Mouse (Mus musculus) heart, adult 11 months (tissue): ENCODE data around the gene Lzic.

Source experiments
- DNase-seq: peaks from one replicate; pipeline ENCODE4 v3.0.0; 2022

The Lzic gene

DNA sequence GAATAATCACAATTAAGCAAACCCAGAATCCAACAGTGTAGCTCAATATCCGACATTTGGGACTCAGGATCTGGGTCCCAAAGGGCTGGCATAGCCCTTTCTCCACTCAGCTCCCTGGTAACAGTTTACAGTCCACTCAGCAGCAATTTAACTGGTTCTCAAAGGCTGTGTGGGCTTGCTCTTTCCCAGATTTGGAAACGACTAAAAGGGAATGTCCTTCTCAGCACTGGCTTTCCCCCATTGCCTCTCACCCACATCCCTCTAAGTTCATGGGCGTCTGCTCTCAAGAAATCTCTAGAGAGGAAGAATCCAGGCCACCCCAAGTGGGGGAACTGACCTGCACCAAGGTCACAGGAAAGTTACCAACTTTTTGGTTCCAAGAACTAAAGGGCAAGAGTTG, 463 bp upstream of the Lzic start:
- no peak for DNase-seq

DNA sequence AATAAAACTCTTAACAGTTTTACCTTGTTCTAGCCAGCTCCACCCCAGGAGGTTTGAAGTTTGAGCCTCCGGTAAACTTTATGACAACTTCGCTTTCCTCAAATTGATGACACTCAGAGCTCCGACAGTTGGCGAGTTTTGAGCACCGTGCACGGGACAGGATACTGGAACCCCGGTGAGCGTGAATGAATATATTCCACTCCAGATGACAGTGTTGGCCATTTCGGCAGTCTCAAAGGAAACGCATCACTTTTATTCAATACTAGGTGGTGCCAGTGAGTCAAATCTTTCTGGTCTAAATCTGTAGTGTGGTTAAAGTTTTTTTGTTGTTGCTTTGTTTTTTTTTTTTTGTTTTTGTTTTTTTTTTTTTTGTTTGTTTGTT, 787 bp downstream of the Lzic start:
- no peak for DNase-seq

DNA sequence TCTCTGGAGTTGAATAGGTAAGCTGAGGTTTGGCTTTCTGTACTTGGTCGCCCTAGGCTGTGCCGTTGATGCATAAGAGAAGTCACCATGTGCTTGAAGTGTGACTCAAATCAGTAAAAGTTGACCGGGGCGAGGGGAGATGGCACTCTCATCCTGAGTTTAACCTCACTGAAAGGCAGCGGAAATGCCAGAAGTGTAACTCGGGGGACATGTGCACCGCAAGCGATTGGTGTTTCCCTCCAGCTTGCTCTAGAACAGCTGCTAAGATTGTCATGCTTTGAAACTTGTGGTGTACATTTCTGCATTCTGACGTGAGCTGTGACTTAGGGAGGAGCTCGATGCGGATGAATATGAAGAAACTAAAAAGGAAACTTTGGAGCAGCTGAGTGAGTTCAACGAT, 2.7 kb downstream of the Lzic start:
- DNase-seq, result no peak

DNA sequence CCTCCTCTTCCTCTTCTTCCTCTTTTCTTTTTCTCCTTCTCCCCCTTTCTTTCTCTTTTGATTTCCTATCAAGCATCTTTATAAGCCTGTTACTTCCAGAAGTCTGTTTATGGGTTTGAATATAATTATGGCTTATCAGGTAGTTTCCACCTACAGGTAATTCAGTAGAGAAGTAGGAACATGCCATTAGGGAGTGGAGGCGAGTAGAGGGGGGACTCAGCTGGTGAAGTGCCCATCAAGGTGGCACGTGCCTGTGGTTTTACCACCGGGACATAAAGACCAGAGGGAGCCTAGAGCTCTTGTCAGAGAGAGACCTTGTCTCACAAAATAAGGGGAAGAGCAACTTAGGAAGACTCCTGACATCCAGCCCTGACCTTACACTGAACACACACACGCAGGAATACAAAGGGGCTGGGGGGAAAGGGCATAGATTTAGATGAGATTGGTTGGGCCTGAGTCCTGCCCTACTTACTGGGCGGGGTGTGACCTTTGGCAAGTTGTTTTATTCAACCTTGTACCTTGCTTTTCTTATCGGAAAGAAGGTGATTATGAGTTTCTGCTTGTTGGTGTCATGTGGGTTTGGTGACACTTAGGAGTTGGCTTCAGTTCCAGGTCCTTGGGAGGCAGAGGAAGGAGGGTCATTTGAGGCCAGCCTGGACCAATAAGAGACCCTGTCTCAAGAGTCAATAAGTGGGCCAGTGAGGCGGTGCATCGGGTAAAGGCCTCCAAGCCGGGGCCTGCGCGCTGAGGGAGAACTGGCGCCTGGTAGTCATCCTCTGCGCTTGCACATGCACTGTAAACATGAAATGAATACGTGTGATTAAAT, 4.6 kb downstream of the Lzic start:
- DNase-seq, result peak; percentile 98

DNA sequence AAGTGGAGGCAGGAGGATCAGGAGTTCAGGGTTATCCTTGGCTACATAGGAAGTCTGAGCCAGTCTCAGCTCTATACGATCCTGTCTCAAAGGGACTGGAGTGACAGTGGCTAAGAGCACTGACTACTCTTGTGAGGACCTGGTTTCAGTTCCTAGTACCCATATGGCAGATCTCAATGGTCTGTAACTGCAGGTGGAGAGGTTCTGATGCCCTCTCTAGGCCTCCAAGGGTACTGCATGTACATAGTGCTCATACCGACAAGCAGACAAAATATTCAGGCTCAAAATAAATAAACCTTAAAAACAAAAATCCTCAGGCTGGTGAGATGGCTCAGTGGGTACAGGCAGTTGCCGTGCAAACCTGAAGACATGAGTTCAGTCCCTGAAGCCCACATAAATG, 6.1 kb downstream of the Lzic start:
- no peak for DNase-seq

DNA sequence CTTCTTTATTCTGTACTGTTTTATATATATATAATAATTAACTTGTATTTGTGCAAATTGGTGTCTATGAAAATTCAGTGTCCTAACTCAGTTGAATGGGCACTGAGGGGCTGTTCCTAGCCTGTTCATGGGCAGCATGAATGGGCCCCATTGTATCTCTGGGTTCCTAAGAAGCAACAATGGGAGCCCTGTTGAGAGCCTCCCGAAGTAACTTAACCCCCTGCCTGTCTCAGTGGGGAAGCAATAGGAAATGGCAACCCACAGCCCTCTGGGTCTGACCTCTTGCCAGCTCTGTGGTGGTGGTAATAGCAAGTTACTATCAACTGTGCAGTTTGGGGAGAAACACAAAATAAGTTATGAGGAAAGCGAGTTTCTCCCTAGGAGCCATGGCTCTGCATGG, 11.6 kb downstream of the Lzic start:
- no peak for DNase-seq

DNA sequence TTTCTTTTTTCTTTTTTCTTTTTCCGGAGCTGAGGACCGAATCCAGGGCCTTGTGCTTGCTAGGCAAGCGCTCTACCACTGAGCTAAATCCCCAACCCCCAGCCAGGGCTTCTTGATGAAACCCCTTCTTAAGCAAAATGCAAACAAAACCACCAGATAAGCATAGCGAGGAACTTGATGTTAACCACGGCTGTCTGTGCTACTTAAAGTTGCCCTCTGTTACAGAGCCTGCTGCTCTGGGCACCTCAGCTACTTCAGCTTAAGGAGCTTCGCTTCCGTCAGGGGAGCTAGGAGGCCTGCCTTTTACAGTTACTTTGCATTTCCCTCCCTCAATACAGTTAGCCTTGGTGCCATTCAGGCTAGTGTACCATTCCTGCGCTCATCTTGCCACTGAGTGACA, 13.9 kb downstream of the Lzic start:
- no peak for DNase-seq

DNA sequence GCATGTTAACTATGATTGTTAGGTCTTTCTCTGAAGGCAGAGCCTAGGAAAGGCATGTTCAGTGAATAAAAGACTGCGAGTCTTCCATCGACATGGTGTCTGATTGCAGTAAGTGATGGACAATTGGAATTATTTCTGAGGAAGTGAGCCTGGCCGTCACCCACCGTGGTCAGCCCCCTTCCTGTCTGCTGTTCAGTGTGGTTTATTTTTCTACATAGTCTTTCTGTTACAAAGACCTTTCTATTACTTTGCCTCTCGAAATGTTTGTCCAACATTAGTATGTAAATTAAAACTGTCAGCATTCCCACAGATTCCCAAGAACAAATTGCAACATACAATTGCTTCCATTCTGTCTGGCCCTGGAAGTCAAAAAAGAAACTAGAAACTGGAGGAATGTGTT, 14.8 kb downstream of the Lzic start:
- no peak for DNase-seq

DNA sequence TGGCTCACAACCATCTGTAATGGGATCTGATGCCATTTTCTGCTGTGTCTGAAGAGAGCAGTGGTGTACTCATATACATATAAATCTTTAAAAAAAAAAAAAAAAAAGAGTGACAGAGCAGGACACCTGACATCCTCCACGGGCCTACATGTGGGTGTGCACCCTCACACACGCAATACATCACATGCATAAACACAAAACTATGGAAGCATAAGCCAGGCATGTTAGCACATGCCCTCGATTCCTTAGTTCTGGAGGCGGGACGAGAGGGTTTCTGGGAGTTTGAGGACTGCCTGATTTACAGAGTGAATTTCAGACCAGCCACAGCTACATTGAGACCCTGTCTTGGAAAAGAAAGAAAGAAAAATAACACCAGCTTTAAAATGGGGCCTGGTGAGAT, 19.3 kb downstream of the Lzic start:
- DNase-seq, result no peak

DNA sequence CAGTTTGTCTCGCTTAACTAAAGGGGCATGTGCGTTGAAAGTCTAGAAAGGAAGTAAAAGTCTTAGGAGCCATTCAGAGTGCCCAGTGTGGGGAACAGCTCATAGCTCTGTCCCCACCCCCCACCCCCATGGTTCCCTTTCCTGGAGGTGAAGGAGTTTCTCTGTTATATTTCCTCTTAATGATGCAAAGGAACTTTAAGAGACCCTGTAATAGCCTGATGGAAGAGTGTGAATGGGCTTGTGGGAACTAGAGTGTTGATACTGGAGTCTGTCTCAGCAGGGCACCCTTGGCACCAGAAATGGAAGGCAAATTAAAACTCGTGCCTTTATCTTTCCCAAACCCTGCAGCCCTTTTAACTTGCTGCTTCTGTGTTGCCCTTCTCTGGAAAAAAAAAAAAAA, 19.8 kb downstream of the Lzic start:
- no peak for DNase-seq

DNA sequence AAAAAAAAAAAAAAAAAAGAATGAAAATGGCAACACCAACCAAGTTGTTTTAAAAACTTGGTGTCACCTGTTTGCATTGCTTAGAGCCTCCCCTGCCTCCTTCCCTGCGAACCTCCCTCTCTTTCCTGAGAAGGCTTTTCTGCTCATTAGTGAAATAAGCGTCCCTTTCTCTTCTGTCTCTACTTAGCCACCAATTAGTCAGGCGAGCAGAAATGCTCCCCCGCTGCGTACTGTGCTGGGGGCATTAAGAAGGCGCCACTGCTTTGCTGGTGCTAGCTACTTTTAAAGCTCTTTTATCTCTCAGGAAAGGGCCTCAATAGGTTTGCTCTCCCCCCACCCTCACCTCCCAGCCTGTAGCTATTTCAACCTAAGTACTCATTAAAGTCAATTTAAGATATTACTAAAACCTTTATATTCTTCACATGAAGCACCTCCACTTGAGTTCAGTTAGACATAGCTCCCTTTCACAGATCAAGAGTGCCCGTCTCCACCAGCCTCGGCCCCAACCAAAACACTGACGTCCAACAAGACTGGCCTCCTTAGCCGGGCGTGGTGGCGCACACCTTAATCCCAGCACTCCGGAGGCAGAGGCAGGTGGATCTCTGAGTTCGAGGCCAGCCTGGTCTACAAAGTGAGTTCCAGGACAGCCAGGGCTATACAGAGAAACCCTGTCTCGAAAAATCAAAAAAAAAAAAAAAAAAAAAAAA, 20.4 kb downstream of the Lzic start:
- DNase-seq, result no peak

DNA sequence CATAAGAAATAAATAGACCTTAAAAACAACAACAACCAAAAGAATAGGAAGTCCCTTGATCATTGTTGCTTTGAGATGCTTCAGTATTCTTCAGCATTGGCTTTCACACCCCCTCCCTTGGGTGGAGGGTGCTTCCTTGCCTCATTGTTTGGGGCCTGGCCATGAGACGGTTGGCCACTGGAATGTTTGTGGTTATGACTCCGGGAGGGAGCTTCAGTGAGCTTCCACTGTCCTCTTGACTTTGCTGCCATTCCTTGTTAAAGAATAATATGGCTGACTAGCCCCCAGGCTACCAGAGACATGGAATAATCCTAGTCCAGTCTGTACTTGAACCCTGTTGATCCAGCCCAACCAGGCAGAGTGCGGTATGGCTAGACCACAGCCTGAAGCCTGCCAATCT, 21.9 kb downstream of the Lzic start:
- DNase-seq, result no peak

DNA sequence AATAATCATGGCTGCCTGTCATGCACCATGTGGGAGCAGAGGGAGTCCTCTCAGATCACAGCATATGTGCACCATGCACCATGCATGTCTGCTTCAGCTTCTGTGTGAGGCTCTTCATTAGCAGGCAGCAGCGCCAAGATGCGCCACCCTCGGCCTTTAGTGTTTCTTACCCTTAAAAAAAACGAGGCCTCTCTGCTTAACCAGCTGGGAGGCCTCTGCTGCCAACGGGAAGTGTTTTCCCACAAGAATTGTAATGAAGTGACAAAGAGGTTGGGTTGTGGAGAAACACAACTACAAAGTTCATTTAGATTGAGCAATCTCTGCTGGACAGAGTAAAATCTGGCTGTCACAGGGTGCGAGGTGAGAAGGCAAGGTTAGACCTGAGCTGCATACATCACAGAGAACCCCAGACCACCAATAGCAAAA, 26.2 kb downstream of the Lzic start:
- no peak for DNase-seq

DNA sequence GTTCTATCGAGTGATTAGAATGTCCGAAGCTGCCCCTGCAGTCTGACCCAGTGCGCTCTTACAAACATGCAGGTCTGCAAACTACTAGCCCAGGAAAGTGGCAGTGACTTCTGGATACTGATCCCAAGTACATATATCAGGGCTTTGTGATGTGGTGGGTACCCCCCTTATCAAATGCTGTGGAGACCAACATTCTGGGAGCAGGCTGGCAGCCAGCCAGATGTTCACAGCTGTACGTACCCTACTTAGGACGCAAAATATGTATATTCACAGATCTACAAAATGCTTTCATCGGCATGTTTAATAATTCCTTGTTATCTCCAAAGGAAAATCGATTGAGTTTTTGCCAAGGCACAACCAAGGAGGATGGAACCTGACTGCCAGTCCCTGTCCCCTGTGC, 27.0 kb downstream of the Lzic start:
- DNase-seq, result no peak

DNA sequence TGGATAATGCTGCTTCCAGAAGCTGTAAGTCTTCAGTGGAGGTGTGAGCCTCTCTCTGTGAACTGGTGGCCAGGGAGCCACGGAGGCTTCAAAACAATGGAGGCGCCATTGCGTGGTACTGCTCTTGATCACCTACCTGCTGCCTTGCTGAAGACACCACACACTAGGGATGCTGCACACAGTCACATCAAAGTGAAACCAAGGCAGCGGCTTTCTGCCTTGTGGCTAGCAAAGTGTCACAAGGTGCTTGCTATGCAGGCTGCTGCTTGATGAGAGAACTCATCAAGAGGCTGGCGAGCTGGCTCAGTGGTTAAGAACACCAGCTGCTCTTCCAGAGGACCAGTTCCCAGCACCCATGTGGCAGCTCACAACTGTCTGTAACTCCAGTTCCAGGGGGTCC, 30.7 kb downstream of the Lzic start:
- DNase-seq, result no peak

DNA sequence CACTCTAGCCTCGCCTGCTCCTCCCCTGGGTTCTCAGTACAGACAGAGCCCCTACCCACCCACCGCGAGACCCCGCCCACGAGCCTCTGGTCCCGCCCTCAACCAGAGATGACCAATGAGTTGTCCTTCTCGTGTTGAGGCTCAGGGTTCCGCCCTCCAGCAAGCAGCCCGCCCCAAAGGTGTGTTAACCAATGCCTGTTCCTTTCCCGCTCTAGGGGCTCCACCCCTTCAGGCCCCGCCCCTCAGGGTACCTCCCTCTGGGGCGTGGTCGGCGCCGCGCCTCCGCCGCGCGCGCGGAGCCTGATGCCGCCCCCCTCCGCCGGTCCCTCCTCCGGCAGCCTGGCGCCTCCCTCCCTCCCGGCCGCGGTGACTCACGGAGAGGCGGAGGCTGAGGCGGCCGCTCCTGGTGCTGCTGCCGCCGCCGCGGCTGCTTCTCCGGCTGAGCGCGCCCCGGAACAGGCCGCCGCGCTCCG, 32.9 kb downstream of the Lzic start, which contains the start of gene Ctnnbip1:
TSS of gene Ctnnbip1 (plus strand) at position 369 of the 473 bp plus-strand sequence.
- peak; percentile 100 for DNase-seq

DNA sequence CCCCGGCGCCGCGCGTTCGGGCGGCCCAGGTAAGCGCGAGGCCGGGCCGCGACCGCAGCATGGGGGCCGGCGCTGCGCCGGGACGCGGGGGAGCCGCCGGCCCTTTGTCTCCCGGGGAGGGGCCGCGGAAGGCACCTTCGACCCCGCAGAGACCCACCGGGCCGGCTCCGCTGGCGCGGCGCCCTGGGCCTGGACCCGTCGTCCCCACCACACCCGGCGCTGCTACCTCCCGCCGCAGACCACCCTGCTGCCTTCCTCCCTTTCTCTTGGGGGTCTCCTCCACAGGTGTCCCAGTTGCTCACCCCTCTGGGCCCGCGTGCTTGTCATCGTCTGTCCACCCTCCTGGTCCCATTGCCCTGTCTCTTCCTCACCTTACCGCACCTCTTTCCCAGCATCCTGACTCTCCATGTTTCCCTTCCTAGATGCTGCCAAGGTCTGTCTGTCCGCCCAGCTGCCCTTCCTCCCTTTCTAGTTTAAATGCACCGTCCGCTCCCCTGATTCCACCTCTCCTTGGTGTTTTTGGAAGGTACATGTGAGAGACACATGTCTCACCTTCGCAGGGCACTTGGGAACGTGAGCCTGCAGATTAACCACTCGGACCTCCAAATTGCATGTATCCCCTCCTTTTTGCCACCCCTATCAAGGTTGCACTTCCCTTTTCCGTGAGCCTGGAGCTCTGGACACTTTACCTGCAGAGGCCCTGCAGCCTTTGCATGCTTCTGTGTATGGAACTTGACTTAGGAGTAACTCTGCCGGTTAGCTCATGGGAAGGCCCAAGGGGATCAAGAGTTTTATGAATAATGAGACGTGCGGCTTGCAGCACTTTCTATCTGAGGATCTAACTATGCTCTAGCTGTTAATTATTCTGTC, 33.6 kb downstream of the Lzic start:
- peak; percentile 92 for DNase-seq

DNA sequence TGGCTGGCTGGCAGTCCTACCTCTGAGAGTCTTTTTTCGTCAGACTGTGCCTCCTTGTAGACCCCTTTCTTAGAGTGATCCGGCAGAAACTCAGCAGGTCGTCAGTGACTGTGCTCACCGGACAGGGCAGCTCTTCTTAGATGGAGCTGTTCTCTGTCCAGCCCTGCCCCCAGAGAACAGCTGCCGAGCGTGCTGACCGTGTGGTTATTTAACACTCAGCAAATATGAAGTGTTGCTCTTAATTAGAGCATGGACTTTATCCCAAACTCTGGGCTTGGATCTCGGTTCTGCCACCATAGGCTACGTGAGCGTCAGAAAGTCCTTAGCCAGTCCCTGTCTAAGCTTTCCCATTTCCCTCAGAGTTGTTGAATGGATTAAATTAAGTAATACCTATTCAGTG, 36.2 kb downstream of the Lzic start:
- DNase-seq, result no peak

DNA sequence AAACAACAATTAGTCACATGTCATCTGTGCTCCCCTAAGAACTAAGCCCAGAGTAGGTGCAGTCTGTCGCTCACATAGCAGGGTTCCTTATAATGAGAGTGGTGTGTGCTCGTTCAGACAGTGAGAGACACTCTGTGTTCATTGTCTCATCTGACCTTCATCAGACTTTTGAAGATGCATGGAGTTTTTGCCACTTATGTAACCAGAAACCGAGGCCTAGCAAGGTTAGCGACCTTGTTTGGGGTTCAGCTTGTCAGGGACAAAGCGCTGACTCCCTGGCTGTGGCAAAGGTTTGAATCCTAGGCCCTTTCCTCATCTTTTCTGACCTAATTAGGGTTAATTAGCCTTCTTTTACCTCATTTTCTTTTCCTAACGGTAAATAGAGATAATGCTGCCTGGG, 38.9 kb downstream of the Lzic start:
- no peak for DNase-seq

DNA sequence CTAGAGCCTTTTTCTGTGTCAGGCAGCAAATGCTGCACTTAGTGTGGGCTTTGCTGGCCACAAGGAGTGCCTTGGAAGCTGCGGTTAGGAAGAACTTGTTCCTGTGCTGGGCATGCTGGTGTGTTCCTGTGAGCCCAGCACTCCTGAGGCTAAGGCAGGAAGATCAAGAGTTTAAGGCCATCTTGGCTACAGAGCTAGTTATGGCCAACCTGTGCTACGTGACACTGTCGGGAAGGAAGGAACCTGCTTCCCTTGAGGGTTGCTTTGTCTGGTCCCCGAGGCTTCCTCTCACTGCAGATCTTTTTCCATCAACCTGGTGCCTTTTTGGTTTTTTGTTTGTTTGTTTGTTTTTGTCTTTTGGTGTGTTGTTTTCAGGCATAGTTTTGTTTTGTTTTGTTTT, 40.1 kb downstream of the Lzic start:
- DNase-seq, result peak; percentile 92

DNA sequence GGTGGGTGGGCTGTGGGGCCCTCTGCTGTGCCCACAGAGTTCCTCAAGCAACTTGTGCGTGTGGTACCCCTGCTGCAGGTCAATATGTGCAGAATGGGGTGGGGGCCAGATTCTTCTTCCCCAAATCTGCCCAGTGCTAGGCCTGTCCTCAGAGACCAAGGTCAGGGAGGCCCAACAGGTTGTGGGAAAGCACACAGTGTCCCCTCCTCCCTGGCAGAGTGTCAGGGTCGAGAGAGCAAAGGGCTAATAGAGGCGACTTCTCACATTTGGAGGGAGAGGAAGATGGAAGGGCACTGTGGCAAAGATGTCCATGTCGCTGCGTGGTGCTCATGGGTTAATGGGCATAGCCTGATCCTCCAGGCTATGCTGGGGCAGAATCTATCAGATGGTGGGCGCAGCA, 40.8 kb downstream of the Lzic start:
- DNase-seq, result no peak

DNA sequence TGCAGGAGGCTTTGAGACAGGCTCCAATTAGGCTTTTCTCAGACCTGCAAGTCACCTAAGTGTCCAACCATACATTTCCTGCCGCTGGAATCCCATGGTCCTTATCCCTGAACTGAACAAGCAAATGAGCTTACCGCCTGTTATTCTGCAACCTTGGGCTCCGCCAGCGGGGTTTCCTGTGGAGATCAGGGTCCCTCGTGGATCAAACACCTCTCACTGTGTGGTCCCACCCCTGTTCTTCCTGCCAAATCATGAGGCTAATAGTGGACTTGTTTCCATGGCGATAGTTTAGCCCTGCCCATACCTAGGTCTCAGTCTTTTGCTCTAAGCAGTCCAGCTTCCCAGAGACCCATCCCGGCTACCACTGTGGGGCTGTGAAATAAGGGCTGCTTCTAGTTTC, 41.3 kb downstream of the Lzic start:
- peak; percentile 99 for DNase-seq

DNA sequence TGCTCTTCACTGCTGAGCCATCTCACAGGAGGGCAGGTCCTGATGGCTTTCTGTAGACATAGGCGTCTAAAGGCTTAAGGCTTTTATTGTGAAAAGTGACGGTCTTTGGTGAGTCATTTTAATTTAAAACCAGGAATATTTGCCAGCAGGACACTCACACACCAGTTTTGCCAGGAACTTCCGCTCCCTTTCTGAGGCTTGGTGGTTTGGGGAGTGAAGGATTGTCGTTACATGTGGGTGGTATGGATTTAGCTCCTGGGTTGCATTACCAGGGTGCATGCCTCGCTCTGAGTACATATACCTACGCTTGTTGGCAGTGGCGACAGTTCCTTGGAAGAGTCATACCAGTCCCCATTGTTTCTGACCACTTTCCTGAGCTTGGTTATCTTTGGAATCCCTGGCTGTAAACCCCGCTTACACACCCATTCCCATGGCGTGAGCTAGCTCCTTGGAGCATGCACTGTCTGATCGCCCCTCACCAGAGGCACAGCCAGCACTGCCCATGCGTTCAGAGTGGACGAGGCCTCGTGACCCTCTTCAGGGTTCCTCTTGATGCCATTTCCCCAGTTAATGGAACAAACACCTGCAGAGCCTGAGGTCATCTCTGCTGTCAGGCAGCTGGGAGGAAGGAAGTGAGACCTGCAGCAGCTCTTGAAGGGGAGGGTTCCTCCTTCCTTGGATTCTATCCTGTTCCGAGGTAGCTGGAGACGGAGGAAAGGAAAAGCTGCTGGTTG, 42.8 kb downstream of the Lzic start:
- DNase-seq, result peak; percentile 98
